Mouse (Mus musculus) lung, postnatal 4 days (tissue): ENCODE data around the gene 4430402I18Rik.
A peak's percentile ranks its signal among the peaks of the same experiment; 100 is the strongest.
"Not testable (repeated sequence)": the region's sequence is repeated elsewhere in the genome, so short reads cannot be mapped to it uniquely, and the experiment has no call there.

Experiments used
- DNase-seq, 2 experiments: peaks; one replicate each; pipeline ENCODE4 v3.0.0; 2021

4430402I18Rik gene

GRCm38 (mm10) chr19:28967652-28968051, at the start of gene 4430402I18Rik:
TSS of gene 4430402I18Rik (minus strand) at chr19:28967800.
- DNase-seq = peak; percentile 36 to 43

GRCm38 (mm10) chr19:29016786-29017185, 49.2 kb upstream of the 4430402I18Rik start:
- no peak for DNase-seq

GRCm38 (mm10) chr19:29016204-29016765, 48.7 kb upstream of the 4430402I18Rik start:
- no peak for DNase-seq

GRCm38 (mm10) chr19:29015410-29016203, 48.0 kb upstream of the 4430402I18Rik start:
- DNase-seq = no peak

- DNase-seq = no peak
These were observed 47.0 kb upstream of the 4430402I18Rik start for GRCm38 (mm10) chr19:29014466-29015055.

GRCm38 (mm10) chr19:29011355-29011990, 43.9 kb upstream of the 4430402I18Rik start:
- DNase-seq = no peak

- no peak for DNase-seq
These were observed 41.4 kb upstream of the 4430402I18Rik start for GRCm38 (mm10) chr19:29009046-29009445.

GRCm38 (mm10) chr19:29008069-29008706, 40.6 kb upstream of the 4430402I18Rik start:
- no peak for DNase-seq

GRCm38 (mm10) chr19:29000321-29000720, 32.7 kb upstream of the 4430402I18Rik start:
- not testable (repeated sequence) for DNase-seq

- DNase-seq = no peak
These were observed 30.5 kb upstream of the 4430402I18Rik start for GRCm38 (mm10) chr19:28997976-28998630.

GRCm38 (mm10) chr19:28995366-28995765, 27.8 kb upstream of the 4430402I18Rik start:
- DNase-seq = no peak

GRCm38 (mm10) chr19:28994870-28995269, 27.3 kb upstream of the 4430402I18Rik start:
- peak; percentile 29 to 56 for DNase-seq

GRCm38 (mm10) chr19:28991391-28991790, 23.8 kb upstream of the 4430402I18Rik start:
- no peak for DNase-seq

GRCm38 (mm10) chr19:28990590-28991221, 23.1 kb upstream of the 4430402I18Rik start:
- DNase-seq = no peak

GRCm38 (mm10) chr19:28990194-28990589, 22.6 kb upstream of the 4430402I18Rik start, which contains the start of gene Cdc37l1:
TSS of gene Cdc37l1 (plus strand) at chr19:28990352.
- peak; percentile 99 for DNase-seq

- DNase-seq = no peak
These were observed 21.9 kb upstream of the 4430402I18Rik start for GRCm38 (mm10) chr19:28989515-28989914.

- DNase-seq = no peak
These were observed 15.0 kb upstream of the 4430402I18Rik start for GRCm38 (mm10) chr19:28982617-28983016.

- peak; percentile 76 to 83 for DNase-seq
These were observed 7.4 kb upstream of the 4430402I18Rik start for GRCm38 (mm10) chr19:28974862-28975611.

- peak in 1 of 2 experiments; percentile 34 for DNase-seq
These were observed 2.7 kb upstream of the 4430402I18Rik start for GRCm38 (mm10) chr19:28970251-28970650.

GRCm38 (mm10) chr19:28969231-28969630, 1.6 kb upstream of the 4430402I18Rik start:
- no peak for DNase-seq

GRCm38 (mm10) chr19:28968178-28968577, 578 bp upstream of the 4430402I18Rik start:
- DNase-seq = no peak
